Mouse (Mus musculus) brain, embryonic 14.5 days (tissue): ENCODE measurements around the gene Lipo1.
"Not testable (repeated sequence)": the region's sequence is repeated elsewhere in the genome, so short reads cannot be mapped to it uniquely, and the experiment has no call there.

Experiments used
- CTCF ChIP-seq: fragments of 200-500 bp; IDR thresholded peaks from 2 replicates; pipeline ENCODE4 v1.5.1; 2012; ENCODE audit warnings: inconsistent platforms, mild to moderate bottlenecking, moderate library complexity, borderline replicate concordance; ENCODE audit not compliant: insufficient read depth, insufficient read length; ENCODE audit errors: extremely low read depth
- POLR2A ChIP-seq: fragments of 200-500 bp; IDR thresholded peaks from 2 replicates; pipeline ENCODE4 v1.6.1; 2012; ENCODE audit warnings: mild to moderate bottlenecking, inconsistent platforms, borderline replicate concordance; ENCODE audit not compliant: poor library complexity, insufficient read depth, insufficient read length, severe bottlenecking; ENCODE audit errors: extremely low read depth

- TF ChIP-seq CTCF, POLR2A: not testable (repeated sequence)
Measured at GRCm38 (mm10) chr19:33751259-33751658, 36.0 kb downstream of the Lipo1 start, which contains the start of gene Lipo2.
